Mouse (Mus musculus): ENCODE data around the gene Cep128.

- no peak for TF ChIP-seq CTCF (IDR thresholded peaks at IDR 0.05; ENCODE audit: insufficient read depth, low read length)
- no peak for TF ChIP-seq POLR2A (IDR thresholded peaks at IDR 0.05; ENCODE audit: borderline replicate concordance, extremely low read depth, low read depth, low read length)
Measured at GRCm38 (mm10) chr12:91185564-91185963, 198.6 kb downstream of the Cep128 start.

Measured in lung, adult 2 months (tissue).